Mouse (Mus musculus): ENCODE data around the gene Khdrbs2. TPM values are rescaled to one million over a fixed set of nuclear protein-coding genes. Genes with fewer than 3 reads are reported as not detected.

The Khdrbs2 gene
- polyA plus RNA-seq, 1 experiment from 2014 or later, result 2.4 TPM

DNA sequence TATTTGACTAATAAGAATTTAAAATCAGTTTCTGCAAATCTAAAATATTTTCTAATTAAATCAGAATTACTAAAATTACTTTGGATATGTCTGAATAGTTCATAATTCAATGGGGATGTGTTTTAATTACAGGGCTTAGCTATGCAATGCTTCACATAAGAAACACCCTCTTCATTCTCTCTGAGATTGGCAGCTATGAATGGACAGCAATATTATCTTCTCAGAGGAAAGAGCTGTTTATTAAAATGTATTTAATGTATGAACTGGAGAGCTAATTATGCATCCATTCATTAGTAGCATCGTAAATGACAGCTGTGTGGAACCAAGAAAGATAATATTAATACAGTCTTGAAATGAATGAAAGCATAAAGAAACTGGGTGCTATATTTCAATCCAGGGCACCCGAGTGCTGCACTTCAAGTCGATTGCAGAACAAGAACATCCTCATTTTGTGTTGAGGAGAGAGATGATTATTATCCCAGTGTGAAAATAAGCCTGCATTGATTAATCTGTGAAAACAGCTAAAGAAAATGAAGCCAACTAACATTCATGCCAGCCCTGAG lies 477.2 kb downstream of the Khdrbs2 start:
- no peak overlapping the region for H3K4me2 ChIP-seq
- no peak for DNase-seq (ENCODE audit: low spot score)
- ATAC-seq (replicated peaks; ENCODE audit: low FRiP score), result no peak
- no peaks in the 10 kb centered on the region for H3K9me3 ChIP-seq (ENCODE audit: control insufficient read depth, low read length)
- H3K27me3 ChIP-seq (replicated peaks; ENCODE audit: control insufficient read depth, insufficient read depth, low read length), result no peaks in the 10 kb centered on the region
- H3K4me1 ChIP-seq (replicated peaks; ENCODE audit: control insufficient read depth, insufficient read depth, low read length), result no peaks in the 10 kb centered on the region
- 72% methylated on average over 3 of the region's 3 CpGs for WGBS
- H3K27ac ChIP-seq (ENCODE audit: low read depth, low read length), result no peak overlapping the region
- no peak overlapping the region for H3K9ac ChIP-seq (ENCODE audit: low read depth, low read length)
- no peaks in the 10 kb centered on the region for H3K36me3 ChIP-seq (ENCODE audit: control insufficient read depth, insufficient read depth, low read length)
- no peak overlapping the region for H3K4me3 ChIP-seq (ENCODE audit: low read depth, low read length)

DNA sequence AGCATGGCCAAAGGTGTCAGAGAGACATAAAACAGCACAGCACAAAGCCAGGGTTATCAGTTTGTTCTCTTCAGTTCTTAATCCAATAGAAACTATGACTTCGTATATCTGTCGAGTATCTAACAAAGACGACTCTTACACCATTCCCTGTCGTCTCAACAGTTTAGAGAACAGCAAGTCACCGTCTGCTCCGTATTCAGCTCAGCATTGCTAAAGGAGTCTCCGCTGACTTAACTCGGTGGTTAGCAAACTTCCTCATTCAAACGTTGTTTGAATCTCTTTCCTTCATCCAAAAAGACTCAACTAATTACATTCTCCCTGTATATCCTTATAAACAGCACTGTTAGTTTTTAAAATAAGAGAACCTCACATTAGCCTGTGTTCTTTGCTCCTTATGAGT lies 521.3 kb downstream of the Khdrbs2 start:
- WGBS, result 70% methylated on average over 9 of the region's 9 CpGs
- H3K4me2 ChIP-seq, result no peak overlapping the region
- ATAC-seq (replicated peaks; ENCODE audit: low FRiP score) (no peak), DNase-seq (ENCODE audit: low spot score) (no peak)
- H3K4me1 ChIP-seq (replicated peaks; ENCODE audit: control insufficient read depth, insufficient read depth, low read length), result no peaks in the 10 kb centered on the region
- H3K9me3 ChIP-seq (ENCODE audit: control insufficient read depth, low read length), result no peaks in the 10 kb centered on the region
- H3K27ac ChIP-seq (ENCODE audit: low read depth, low read length), result no peak overlapping the region
- no peak overlapping the region for H3K9ac ChIP-seq (ENCODE audit: low read depth, low read length)
- H3K36me3 ChIP-seq (ENCODE audit: control insufficient read depth, insufficient read depth, low read length), result no peaks in the 10 kb centered on the region
- no peaks in the 10 kb centered on the region for H3K27me3 ChIP-seq (replicated peaks; ENCODE audit: control insufficient read depth, insufficient read depth, low read length)
- H3K4me3 ChIP-seq (ENCODE audit: low read depth, low read length), result no peak overlapping the region

DNA sequence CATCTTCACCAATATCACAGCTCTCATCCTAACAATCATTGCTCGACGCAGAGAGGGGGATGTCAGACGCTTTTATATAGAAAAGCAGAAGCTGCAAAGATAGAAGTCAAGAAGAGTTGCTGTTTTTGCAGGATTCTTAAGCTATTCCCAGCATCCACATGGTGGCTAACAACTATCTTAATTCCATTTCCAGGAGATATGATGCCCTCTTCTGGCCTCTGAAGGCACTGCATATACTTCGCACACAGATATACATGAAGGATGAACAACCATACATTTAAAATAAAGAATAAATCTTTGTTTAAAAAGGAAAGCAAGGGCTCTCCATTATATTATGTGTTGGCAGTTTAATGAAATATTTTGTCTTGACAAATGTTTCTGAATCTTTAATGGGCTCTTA lies 527.6 kb downstream of the Khdrbs2 start:
- Histone ChIP-seq H3K9me3 (ENCODE audit: control insufficient read depth, low read length) (no peaks in the 10 kb centered on the region), H3K9ac (ENCODE audit: low read depth, low read length) (no peak overlapping the region), H3K4me2 (no peak overlapping the region), H3K4me1 (replicated peaks; ENCODE audit: control insufficient read depth, insufficient read depth, low read length) (no peaks in the 10 kb centered on the region), H3K36me3 (ENCODE audit: control insufficient read depth, insufficient read depth, low read length) (no peaks in the 10 kb centered on the region), H3K27me3 (replicated peaks; ENCODE audit: control insufficient read depth, insufficient read depth, low read length) (no peaks in the 10 kb centered on the region), H3K4me3 (ENCODE audit: low read depth, low read length) (no peak overlapping the region), H3K27ac (ENCODE audit: low read depth, low read length) (no peak overlapping the region)
- 93% methylated on average over 4 of the region's 4 CpGs for WGBS
- ATAC-seq (replicated peaks; ENCODE audit: low FRiP score) (no peak), DNase-seq (ENCODE audit: low spot score) (no peak)

DNA sequence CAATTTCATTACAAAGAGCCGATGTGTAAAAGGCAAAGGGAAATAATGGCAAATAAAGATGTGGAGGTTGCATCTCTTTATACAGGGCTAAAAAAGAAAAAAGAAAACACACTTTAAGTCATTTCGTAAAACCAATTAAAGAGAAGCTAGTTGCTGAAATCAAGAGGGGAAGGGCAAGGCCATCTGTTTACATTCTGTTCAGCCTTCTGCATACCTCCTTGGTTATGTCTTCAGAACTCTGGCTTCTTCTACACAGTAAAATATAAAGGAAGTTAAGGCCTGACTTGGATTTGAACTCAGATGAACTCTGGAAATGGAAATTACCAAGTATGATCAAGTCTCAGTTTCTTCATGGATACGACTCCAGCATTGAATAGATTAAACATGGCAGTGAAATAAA lies 528.8 kb downstream of the Khdrbs2 start:
- H3K4me1 ChIP-seq (replicated peaks; ENCODE audit: control insufficient read depth, insufficient read depth, low read length), result no peaks in the 10 kb centered on the region
- DNase-seq (ENCODE audit: low spot score) (no peak), ATAC-seq (replicated peaks; ENCODE audit: low FRiP score) (no peak)
- H3K9ac ChIP-seq (ENCODE audit: low read depth, low read length), result no peak overlapping the region
- H3K27me3 ChIP-seq (replicated peaks; ENCODE audit: control insufficient read depth, insufficient read depth, low read length), result no peaks in the 10 kb centered on the region
- no peaks in the 10 kb centered on the region for H3K36me3 ChIP-seq (ENCODE audit: control insufficient read depth, insufficient read depth, low read length)
- H3K4me3 ChIP-seq (ENCODE audit: low read depth, low read length), result no peak overlapping the region
- H3K9me3 ChIP-seq (ENCODE audit: control insufficient read depth, low read length), result no peaks in the 10 kb centered on the region
- WGBS, result 76% methylated on average over 3 of the region's 3 CpGs
- H3K4me2 ChIP-seq, result no peak overlapping the region
- no peak overlapping the region for H3K27ac ChIP-seq (ENCODE audit: low read depth, low read length)
